Mouse (Mus musculus) CH12.LX (cell line): ENCODE data around the gene Sh3rf3. TPM values are rescaled to one million over a fixed set of nuclear protein-coding genes. Genes with fewer than 3 reads are reported as not detected.

Source experiments
- DNase-seq: peaks from one replicate; pipeline ENCODE4 v3.0.0-alpha.2; 2013; ENCODE audit errors: extremely low read depth
- H3K27ac ChIP-seq: 2 replicates; pipeline ENCODE4 v1.5.1; 2012; ENCODE audit warnings: low read depth, mild to moderate bottlenecking, control low read depth, moderate library complexity; ENCODE audit not compliant: insufficient read depth
- H3K27me3 ChIP-seq: replicated peaks from 2 replicates; pipeline ENCODE3; 2012; ENCODE audit warnings: inconsistent platforms
- H3K36me3 ChIP-seq, 2 experiments: replicated peaks in 1 of 2; 2 replicates each; pipeline versions ENCODE3 to v1.6.1; 2012; ENCODE audit warnings: inconsistent platforms in 1 of 2, low read length in 1 of 2, mild to moderate bottlenecking in 1 of 2, mixed read lengths in 1 of 2, moderate library complexity in 1 of 2; ENCODE audit not compliant: control insufficient read depth in 1 of 2, insufficient read depth in 1 of 2
- H3K4me1 ChIP-seq, 2 experiments: 2 replicates each; pipeline ENCODE4 v1.6.1; 2012; ENCODE audit warnings: inconsistent platforms in 1 of 2, moderate library complexity in 1 of 2; ENCODE audit not compliant: insufficient read depth in 2 of 2, control insufficient read depth in 1 of 2
- H3K4me2 ChIP-seq: 2 replicates; pipeline ENCODE4 v1.6.1; 2012; ENCODE audit warnings: low read depth, mild to moderate bottlenecking, control low read depth; ENCODE audit not compliant: poor library complexity, insufficient read depth, severe bottlenecking
- H3K4me3 ChIP-seq, 3 experiments: fragments of 150-350 bp in 1 of 3; sonication (generic) in 1 of 3; replicated peaks in 1 of 3; 2 replicates each; pipeline versions ENCODE3 to v1.5.1; 2011 to 2012; ENCODE audit warnings: low read depth in 2 of 3, low read length in 2 of 3, mild to moderate bottlenecking in 2 of 3, moderate library complexity in 2 of 3, control low read depth in 1 of 3, improper control_type of control experiment in 1 of 3, inconsistent platforms in 1 of 3, mixed read lengths in 1 of 3; ENCODE audit not compliant: poor library complexity in 1 of 3
- H3K79me2 ChIP-seq: replicated peaks from 2 replicates; pipeline ENCODE4 v1.6.1; 2012; ENCODE audit warnings: mild to moderate bottlenecking, moderate library complexity; ENCODE audit not compliant: control insufficient read depth, poor library complexity, insufficient read depth, severe bottlenecking; ENCODE audit errors: extremely low read depth
- H3K9ac ChIP-seq: 2 replicates; pipeline ENCODE4 v1.6.1; 2012; ENCODE audit warnings: low read depth, mild to moderate bottlenecking, control low read depth, moderate library complexity; ENCODE audit not compliant: insufficient read depth
- H3K9me3 ChIP-seq: replicated peaks from 2 replicates; pipeline ENCODE3; 2012; ENCODE audit warnings: low read length, inconsistent platforms, mixed read lengths
- BHLHE40 ChIP-seq: IDR thresholded peaks from 2 replicates; pipeline ENCODE4 v1.6.1; 2011; ENCODE audit warnings: mild to moderate bottlenecking, low read depth, low read length, improper control_type of control experiment
- CTCF ChIP-seq, 2 experiments: IDR thresholded peaks in 1 of 2; conservative IDR thresholded peaks in 1 of 2; 2 replicates each; pipeline ENCODE4 v1.5.1; 2011 to 2012; ENCODE audit warnings: low read depth in 2 of 2, low read length in 2 of 2, improper control_type of control experiment in 1 of 2, inconsistent platforms in 1 of 2, mild to moderate bottlenecking in 1 of 2, moderate library complexity in 1 of 2
- ELF1 ChIP-seq: IDR thresholded peaks from 2 replicates; pipeline ENCODE4 v1.6.1; 2014; ENCODE audit warnings: low read depth, mild to moderate bottlenecking, inconsistent platforms, low read length, improper control_type of control experiment
- ETS1 ChIP-seq: conservative IDR thresholded peaks from 2 replicates; pipeline ENCODE4 v1.6.1; 2012; ENCODE audit warnings: low read depth, mild to moderate bottlenecking, inconsistent platforms, low read length, improper control_type of control experiment, moderate library complexity
- GABPA ChIP-seq: IDR thresholded peaks from 2 replicates; pipeline ENCODE4 v1.6.1; 2012; ENCODE audit warnings: low read depth, low read length, improper control_type of control experiment, inconsistent platforms; ENCODE audit not compliant: insufficient replicate concordance
- HCFC1 ChIP-seq: IDR thresholded peaks from 2 replicates; pipeline ENCODE4 v1.6.1; 2012; ENCODE audit warnings: low read depth, mild to moderate bottlenecking, inconsistent platforms, low read length, improper control_type of control experiment
- IRF4 ChIP-seq: IDR thresholded peaks from 2 replicates; pipeline ENCODE4 v1.6.1; 2014; ENCODE audit warnings: low read depth, mild to moderate bottlenecking, inconsistent platforms, low read length, improper control_type of control experiment
- JUN ChIP-seq: IDR thresholded peaks from 2 replicates; pipeline ENCODE4 v1.6.1; 2011; ENCODE audit warnings: low read depth, mild to moderate bottlenecking, low read length, improper control_type of control experiment, moderate library complexity; ENCODE audit not compliant: insufficient read depth
- KAT2A ChIP-seq: IDR thresholded peaks from 2 replicates; pipeline ENCODE4 v1.6.1; 2012; ENCODE audit warnings: low read length, improper control_type of control experiment, inconsistent platforms; ENCODE audit not compliant: insufficient replicate concordance
- MAFK ChIP-seq: IDR thresholded peaks from 2 replicates; pipeline ENCODE4 v1.6.1; 2011; ENCODE audit warnings: low read length, improper control_type of control experiment; ENCODE audit not compliant: insufficient replicate concordance
- MAX ChIP-seq: IDR thresholded peaks from 2 replicates; pipeline ENCODE4 v1.6.1; 2011; ENCODE audit warnings: low read length, improper control_type of control experiment
- MAZ ChIP-seq: IDR thresholded peaks from 2 replicates; pipeline ENCODE4 v1.6.1; 2012; ENCODE audit warnings: low read depth, mild to moderate bottlenecking, inconsistent platforms, low read length, improper control_type of control experiment, moderate library complexity
- MXI1 ChIP-seq: IDR thresholded peaks from 2 replicates; pipeline ENCODE4 v1.6.1; 2011; ENCODE audit warnings: mild to moderate bottlenecking, low read depth, low read length, improper control_type of control experiment
- PAX5 ChIP-seq: IDR thresholded peaks from 2 replicates; pipeline ENCODE4 v1.6.1; 2012; ENCODE audit warnings: low read length, inconsistent platforms, mixed read lengths
- POLR2A ChIP-seq: IDR thresholded peaks from 2 replicates; pipeline ENCODE4 v1.6.1; 2011; ENCODE audit warnings: low read depth, mild to moderate bottlenecking, improper control_type of control experiment, low read length
- RAD21 ChIP-seq: IDR thresholded peaks from 2 replicates; pipeline ENCODE4 v1.6.1; 2011; ENCODE audit warnings: low read depth, mild to moderate bottlenecking, low read length, improper control_type of control experiment, moderate library complexity
- RCOR1 ChIP-seq: conservative IDR thresholded peaks from 2 replicates; pipeline ENCODE4 v1.6.1; 2012; ENCODE audit warnings: low read depth, mild to moderate bottlenecking, inconsistent platforms, low read length, improper control_type of control experiment
- SIN3A ChIP-seq: IDR thresholded peaks from 2 replicates; pipeline ENCODE4 v1.6.1; 2012; ENCODE audit warnings: low read length, improper control_type of control experiment, inconsistent platforms
- SMC3 ChIP-seq: IDR thresholded peaks from 2 replicates; pipeline ENCODE4 v1.6.1; 2011; ENCODE audit warnings: low read depth, low read length, improper control_type of control experiment
- TBP ChIP-seq: conservative IDR thresholded peaks from 2 replicates; pipeline ENCODE4 v1.6.1; 2011; ENCODE audit warnings: low read depth, low read length, improper control_type of control experiment
- TCF12 ChIP-seq: IDR thresholded peaks from 2 replicates; pipeline ENCODE4 v1.6.1; 2014; ENCODE audit warnings: low read depth, mild to moderate bottlenecking, inconsistent platforms, low read length, improper control_type of control experiment
- USF2 ChIP-seq: conservative IDR thresholded peaks from 2 replicates; pipeline ENCODE4 v1.6.1; 2011; ENCODE audit warnings: low read depth, low read length, improper control_type of control experiment
- ZKSCAN1 ChIP-seq: IDR thresholded peaks from 2 replicates; pipeline ENCODE4 v1.6.1; 2012; ENCODE audit warnings: low read depth, inconsistent platforms, low read length, improper control_type of control experiment, borderline replicate concordance
- ZMIZ1 ChIP-seq: IDR thresholded peaks from 2 replicates; pipeline ENCODE4 v1.6.1; 2012; ENCODE audit warnings: low read depth, mild to moderate bottlenecking, inconsistent platforms, low read length, improper control_type of control experiment
- dilution Hi-C: fragments of 300-500 bp; cut with MboI; formaldehyde crosslinking; loops from 2 replicates; pipeline ENCODE4 v1.14.3; 2020; ENCODE audit warnings: low sequenced_read_pairs; ENCODE audit not compliant: extremely low pct_unique_long_range_greater_than_20kb, extremely low pct_ligation_motif_present
- in situ Hi-C: fragments of 300-500 bp; cut with MboI; formaldehyde crosslinking; loops from 3 replicates; pipeline ENCODE4 v1.14.3; 2019; ENCODE audit warnings: low sequenced_read_pairs, low pct_ligation_motif_present, low pct_unique_long_range_greater_than_20kb, mixed read lengths
- polyA plus RNA-seq: library from polyadenylated mRNA; unstranded; fragments of >175 nt; gene quantifications from 2 replicates; pipeline ENCODE4 v1.2.1, GENCODE M21; 2012; ENCODE audit warnings: low read depth; ENCODE audit not compliant: insufficient read length
- total RNA-seq, 2 experiments: library from RNA; depleted of rRNA; stranded (reverse); fragments of 300-350 nt in 1 of 2; fragments of >200 nt in 1 of 2; gene quantifications; 2 replicates each; pipeline ENCODE4 v1.2.3; 2012 to 2014

Sh3rf3 gene
- total and polyA plus RNA-seq, 3 experiments, result 0.13 to 0.64 TPM; not detected in 1

GRCm38 (mm10) chr10:59112755-59113154, 299.6 kb downstream of the Sh3rf3 start:
- Histone ChIP-seq H3K27ac (no peak overlapping the region), H3K4me1 (peaks cover 9 to 10% of the 10 kb centered on the region in 2 experiments; a peak in 3 of 4 replicates), H3K79me2 (no peaks in the 10 kb centered on the region)
- TF ChIP-seq ELF1 (no peak), CTCF (conservative IDR thresholded peaks at IDR 0.05 in 1 of 2, IDR thresholded peaks at IDR 0.05 in 1 of 2; ENCODE audit: low read depth in 2 of 2, low read length in 2 of 2) (no peak), IRF4 (no peak), ZMIZ1 (no peak), MAX (no peak), GABPA (no peak), PAX5 (no peak), TBP (no peak), POLR2A (no peak), MAFK (no peak)
- TF ChIP-seq, all 38 proteins: peak for 0
- Histone ChIP-seq H3K9ac (no peak overlapping the region), H3K4me3 (no peak overlapping the region), H3K9me3 (peaks cover 6% of the 10 kb centered on the region), H3K36me3 (no peaks in the 10 kb centered on the region), H3K4me2 (no peak overlapping the region), H3K27me3 (no peaks in the 10 kb centered on the region)
- in situ Hi-C loops, result loop anchor here (5.0 kb wide), 1 partner anchor 35 kb away; no protein-coding TSS in a partner anchor
- dilution Hi-C loops, result no loop called here
- DNase-seq, result no peak

- no peak overlapping the region for H3K4me3 ChIP-seq
- no peak overlapping the region for H3K27ac ChIP-seq
- in situ Hi-C loops, result loop anchor here (5.0 kb wide), 1 partner anchor 34 kb away; no protein-coding TSS in a partner anchor
- peaks cover 3 to 16% of the 10 kb centered on the region in 2 experiments; a peak in 3 of 4 replicates for H3K4me1 ChIP-seq
- no peaks in the 10 kb centered on the region for H3K79me2 ChIP-seq
- no peaks in the 10 kb centered on the region for H3K36me3 ChIP-seq
- peaks cover 6% of the 10 kb centered on the region for H3K9me3 ChIP-seq
- no peaks in the 10 kb centered on the region for H3K27me3 ChIP-seq
- DNase-seq, result no peak
- H3K4me2 ChIP-seq, result no peak overlapping the region
- dilution Hi-C loops, result no loop called here
- TF ChIP-seq MXI1 (no peak), TCF12 (no peak), KAT2A (no peak), ETS1 (no peak), MAZ (no peak), JUN (no peak), SMC3 (no peak), MAX (no peak), ZKSCAN1 (no peak), RAD21 (no peak), ZMIZ1 (no peak), GABPA (no peak), BHLHE40 (no peak), RCOR1 (no peak), USF2 (no peak), HCFC1 (no peak), SIN3A (no peak)
- TF ChIP-seq, all 38 proteins: peak for 0
- H3K9ac ChIP-seq, result no peak overlapping the region
Measured at GRCm38 (mm10) chr10:59113386-59113785, 300.2 kb downstream of the Sh3rf3 start.
